Mouse (Mus musculus) bone marrow macrophage, adult 2 months (primary cell): ENCODE results near the gene Scn10a.

Experiments used
- CTCF ChIP-seq: IDR thresholded peaks from 2 replicates; pipeline ENCODE4 v1.5.1; 2012; ENCODE audit warnings: low read depth, mild to moderate bottlenecking, low read length, moderate library complexity
- POLR2A ChIP-seq: IDR thresholded peaks from 2 replicates; pipeline ENCODE4 v1.6.1; 2012; ENCODE audit warnings: mild to moderate bottlenecking, low read depth, low read length, borderline replicate concordance

- TF ChIP-seq CTCF: peak; percentile 87
- no peak for TF ChIP-seq POLR2A
These were observed 72.1 kb downstream of the Scn10a start for GRCm38 (mm10) chr9:119646942-119647547.
